Mouse (Mus musculus): ENCODE measurements around the gene Chic2. TPM values are rescaled to one million over a fixed set of nuclear protein-coding genes. Genes with fewer than 3 reads are reported as not detected.

Chic2 gene
- total and polyA plus RNA-seq, 3 experiments: 3.7 to 19.2 (median 16.8) TPM

DNA sequence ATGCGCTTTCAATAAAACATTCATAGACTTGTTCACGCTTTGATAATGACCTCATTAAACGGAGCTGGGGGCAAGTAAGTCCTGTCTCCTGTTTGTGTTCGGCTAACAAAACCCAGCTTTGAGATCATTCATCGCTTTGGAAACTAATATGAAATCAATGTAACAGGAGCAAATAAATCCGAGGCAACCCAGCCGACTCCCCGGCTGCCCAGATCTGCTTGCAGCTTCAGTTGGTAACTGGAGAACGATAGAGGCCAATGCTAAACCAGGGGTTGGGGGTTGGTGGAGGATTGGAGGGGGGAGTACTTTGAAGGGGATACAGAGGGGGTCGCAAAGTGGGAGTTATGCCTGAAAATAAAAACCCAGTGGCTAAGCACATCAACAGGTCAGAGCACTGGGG lies 27.4 kb upstream of the Chic2 start:
- no peak overlapping the region for H3K9ac ChIP-seq (ENCODE audit: low read depth, low read length)
- TF ChIP-seq EP300 (IDR thresholded peaks at IDR 0.05; ENCODE audit: insufficient read depth, low read depth, low read length): no peak
- TF ChIP-seq POLR2A (IDR thresholded peaks at IDR 0.05; ENCODE audit: insufficient read depth, low read depth, low read length): no peak
- TF ChIP-seq CTCF (IDR thresholded peaks at IDR 0.05): no peak
- peaks cover 1% of the 10 kb centered on the region; the same call in 1 of the 2 replicates for H3K4me1 ChIP-seq (ENCODE audit: control insufficient read depth, insufficient read depth, low read length)
- H3K27me3 ChIP-seq (ENCODE audit: control insufficient read depth, insufficient read depth, low read length): peaks cover 45% of the 10 kb centered on the region
- intact Hi-C loops (cut with DNase I): no loop called here
- no peak for DNase-seq
- no peaks in the 10 kb centered on the region for H3K36me3 ChIP-seq (ENCODE audit: control insufficient read depth, insufficient read depth, low read length)
- no peaks in the 10 kb centered on the region for H3K79me2 ChIP-seq (replicated peaks; ENCODE audit: control insufficient read depth, insufficient read depth, low read length)
- WGBS: 12% methylated on average over 10 of the region's 10 CpGs
- H3K27ac ChIP-seq: no peak overlapping the region
- H3K4me3 ChIP-seq: no peak overlapping the region

DNA sequence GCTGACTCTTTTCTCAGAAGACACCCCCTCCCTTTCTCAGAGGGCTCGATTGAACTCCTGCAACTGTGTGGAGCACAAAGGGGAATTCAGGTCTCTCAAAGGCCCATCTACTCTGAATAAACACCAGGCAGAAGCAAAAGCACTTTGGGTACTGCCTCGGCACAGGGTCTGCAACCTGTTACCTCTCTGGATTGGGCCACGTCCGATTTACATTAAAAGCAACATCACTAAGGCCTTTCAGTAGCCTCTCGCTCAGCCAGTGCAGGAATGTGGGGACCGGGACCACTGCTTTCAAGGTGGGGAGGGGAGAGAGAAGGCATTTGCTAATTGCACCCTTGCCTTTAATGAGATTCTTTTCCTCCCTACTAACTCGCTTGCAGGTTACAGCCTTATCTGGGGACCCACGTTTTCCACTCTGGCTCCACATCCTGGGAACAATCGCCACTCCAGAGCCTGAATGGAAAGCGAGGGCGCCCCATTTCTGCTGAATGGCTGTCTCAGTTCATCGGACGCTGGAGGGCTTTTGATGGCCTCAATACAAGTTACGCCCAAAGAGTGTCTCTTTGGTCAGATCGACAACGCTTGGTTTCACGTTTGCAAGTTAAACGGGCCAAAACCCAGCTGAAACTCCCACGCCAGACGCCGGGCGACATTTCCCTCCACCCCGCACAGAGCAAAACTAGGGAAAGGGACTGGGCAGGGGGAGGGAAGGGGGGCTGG lies 26.2 kb upstream of the Chic2 start:
- Histone ChIP-seq H3K27ac (no peak overlapping the region), H3K4me3 (no peak overlapping the region), H3K4me1 (ENCODE audit: control insufficient read depth, insufficient read depth, low read length) (peaks cover 1% of the 10 kb centered on the region; the same call in 1 of the 2 replicates), H3K9ac (ENCODE audit: low read depth, low read length) (no peak overlapping the region), H3K27me3 (ENCODE audit: control insufficient read depth, insufficient read depth, low read length) (peaks cover 43% of the 10 kb centered on the region), H3K79me2 (replicated peaks; ENCODE audit: control insufficient read depth, insufficient read depth, low read length) (no peaks in the 10 kb centered on the region), H3K36me3 (ENCODE audit: control insufficient read depth, insufficient read depth, low read length) (no peaks in the 10 kb centered on the region)
- no peak for TF ChIP-seq POLR2A (IDR thresholded peaks at IDR 0.05; ENCODE audit: insufficient read depth, low read depth, low read length)
- no peak for TF ChIP-seq CTCF (IDR thresholded peaks at IDR 0.05)
- TF ChIP-seq EP300 (IDR thresholded peaks at IDR 0.05; ENCODE audit: insufficient read depth, low read depth, low read length): no peak
- DNase-seq: no peak
- WGBS: 8% methylated on average over 23 of the region's 23 CpGs
- intact Hi-C loops (cut with DNase I): no loop called here

DNA sequence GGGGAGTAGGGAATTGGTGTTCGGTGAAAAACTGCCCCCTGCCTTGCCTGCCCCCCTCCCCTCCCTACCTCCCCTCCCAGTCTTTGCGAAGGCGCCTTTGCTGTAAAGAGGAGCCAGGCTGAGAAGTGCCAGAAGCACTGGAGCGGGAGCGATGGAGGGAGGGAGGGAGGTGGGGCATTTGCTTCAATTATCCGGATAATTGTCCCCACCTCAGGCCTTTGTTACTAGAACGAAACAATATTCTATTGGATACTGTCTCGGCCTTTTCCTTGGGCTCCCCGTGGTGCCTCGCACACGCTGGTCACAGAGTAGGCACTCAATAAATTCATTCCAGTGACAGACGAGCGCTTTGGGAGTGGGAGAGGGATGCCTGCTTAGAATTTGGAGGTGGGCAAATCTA lies 25.6 kb upstream of the Chic2 start:
- Histone ChIP-seq H3K9ac (ENCODE audit: low read depth, low read length) (no peak overlapping the region), H3K4me3 (no peak overlapping the region), H3K27ac (no peak overlapping the region), H3K36me3 (ENCODE audit: control insufficient read depth, insufficient read depth, low read length) (no peaks in the 10 kb centered on the region), H3K79me2 (replicated peaks; ENCODE audit: control insufficient read depth, insufficient read depth, low read length) (no peaks in the 10 kb centered on the region), H3K4me1 (ENCODE audit: control insufficient read depth, insufficient read depth, low read length) (peaks cover 1% of the 10 kb centered on the region; the same call in 1 of the 2 replicates), H3K27me3 (ENCODE audit: control insufficient read depth, insufficient read depth, low read length) (peaks cover 36% of the 10 kb centered on the region)
- intact Hi-C loops (cut with DNase I): no loop called here
- DNase-seq: no peak
- 24% methylated on average over 13 of the region's 13 CpGs for WGBS
- TF ChIP-seq EP300 (IDR thresholded peaks at IDR 0.05; ENCODE audit: insufficient read depth, low read depth, low read length) (no peak), CTCF (IDR thresholded peaks at IDR 0.05) (no peak), POLR2A (IDR thresholded peaks at IDR 0.05; ENCODE audit: insufficient read depth, low read depth, low read length) (no peak)

GRCm38 (mm10) chr5:75067125-75067756 lies 22.7 kb upstream of the Chic2 start:
- H3K27ac ChIP-seq: no peak overlapping the region
- peak; percentile 52 to 58 for DNase-seq
- H3K27me3 ChIP-seq (ENCODE audit: control insufficient read depth, insufficient read depth, low read length): peaks cover 28% of the 10 kb centered on the region
- 3% methylated on average over 30 of the region's 30 CpGs for WGBS
- H3K36me3 ChIP-seq (ENCODE audit: control insufficient read depth, insufficient read depth, low read length): no peaks in the 10 kb centered on the region
- peaks cover 1% of the 10 kb centered on the region; the same call in 1 of the 2 replicates for H3K4me1 ChIP-seq (ENCODE audit: control insufficient read depth, insufficient read depth, low read length)
- H3K79me2 ChIP-seq (replicated peaks; ENCODE audit: control insufficient read depth, insufficient read depth, low read length): no peaks in the 10 kb centered on the region
- no peak overlapping the region for H3K9ac ChIP-seq (ENCODE audit: low read depth, low read length)
- no peak overlapping the region; the same call in 1 of the 2 replicates for H3K4me3 ChIP-seq
- intact Hi-C loops (cut with DNase I): no loop called here
- TF ChIP-seq EP300 (IDR thresholded peaks at IDR 0.05; ENCODE audit: insufficient read depth, low read depth, low read length) (no peak), CTCF (IDR thresholded peaks at IDR 0.05) (no peak), POLR2A (IDR thresholded peaks at IDR 0.05; ENCODE audit: insufficient read depth, low read depth, low read length) (no peak)

DNA sequence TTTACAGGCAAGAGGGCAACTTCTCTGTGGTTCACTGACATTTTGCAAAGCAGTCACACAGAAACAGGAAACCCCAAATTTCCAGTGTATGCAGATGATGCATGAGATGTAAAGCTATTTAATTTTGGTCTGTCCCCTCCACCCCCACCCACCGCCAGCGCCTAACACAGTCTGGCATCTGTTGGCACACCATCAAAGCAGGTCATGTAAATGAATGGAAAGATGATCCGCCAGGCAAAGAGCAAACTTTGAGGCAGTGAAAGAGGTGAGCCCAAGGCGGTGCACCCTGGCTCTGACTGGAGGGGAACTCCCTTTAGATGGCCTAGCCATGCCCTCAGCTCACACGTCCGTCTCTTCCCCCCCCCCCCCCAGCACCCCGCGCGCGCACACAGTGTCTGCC lies 22.1 kb upstream of the Chic2 start:
- Histone ChIP-seq H3K27ac (no peak overlapping the region), H3K9ac (ENCODE audit: low read depth, low read length) (no peak overlapping the region), H3K36me3 (ENCODE audit: control insufficient read depth, insufficient read depth, low read length) (no peaks in the 10 kb centered on the region), H3K4me1 (ENCODE audit: control insufficient read depth, insufficient read depth, low read length) (peaks cover 1% of the 10 kb centered on the region; the same call in 1 of the 2 replicates), H3K27me3 (ENCODE audit: control insufficient read depth, insufficient read depth, low read length) (peaks cover 24% of the 10 kb centered on the region), H3K79me2 (replicated peaks; ENCODE audit: control insufficient read depth, insufficient read depth, low read length) (no peaks in the 10 kb centered on the region), H3K4me3 (no peak overlapping the region)
- DNase-seq: no peak
- intact Hi-C loops (cut with DNase I): no loop called here
- 12% methylated on average over 10 of the region's 10 CpGs for WGBS
- TF ChIP-seq CTCF (IDR thresholded peaks at IDR 0.05): no peak
- TF ChIP-seq POLR2A (IDR thresholded peaks at IDR 0.05; ENCODE audit: insufficient read depth, low read depth, low read length): no peak
- no peak for TF ChIP-seq EP300 (IDR thresholded peaks at IDR 0.05; ENCODE audit: insufficient read depth, low read depth, low read length)

GRCm38 (mm10) chr5:75063177-75063576 lies 18.6 kb upstream of the Chic2 start:
- intact Hi-C loops (cut with DNase I): no loop called here
- DNase-seq: no peak
- 28% methylated on average over 4 of the region's 4 CpGs for WGBS
- H3K79me2 ChIP-seq (replicated peaks; ENCODE audit: control insufficient read depth, insufficient read depth, low read length): no peaks in the 10 kb centered on the region
- peaks cover 1% of the 10 kb centered on the region; the same call in 1 of the 2 replicates for H3K4me1 ChIP-seq (ENCODE audit: control insufficient read depth, insufficient read depth, low read length)
- no peaks in the 10 kb centered on the region for H3K36me3 ChIP-seq (ENCODE audit: control insufficient read depth, insufficient read depth, low read length)
- no peak overlapping the region for H3K4me3 ChIP-seq
- H3K9ac ChIP-seq (ENCODE audit: low read depth, low read length): no peak overlapping the region
- peaks cover 8% of the 10 kb centered on the region for H3K27me3 ChIP-seq (ENCODE audit: control insufficient read depth, insufficient read depth, low read length)
- H3K27ac ChIP-seq: no peak overlapping the region
- no peak for TF ChIP-seq CTCF (IDR thresholded peaks at IDR 0.05)
- no peak for TF ChIP-seq EP300 (IDR thresholded peaks at IDR 0.05; ENCODE audit: insufficient read depth, low read depth, low read length)
- TF ChIP-seq POLR2A (IDR thresholded peaks at IDR 0.05; ENCODE audit: insufficient read depth, low read depth, low read length): no peak

Measured in heart, adult 2 months (tissue).